Mouse (Mus musculus) stomach, postnatal 0 days (tissue): ENCODE data around the gene Nfyb.

Experiments
- CTCF ChIP-seq: IDR thresholded peaks from 2 replicates; pipeline ENCODE4 v1.5.1; 2016; ENCODE audit warnings: antibody characterized with exemption, low read depth, mild to moderate bottlenecking, moderate library complexity
- EP300 ChIP-seq: optimal IDR thresholded peaks from 2 replicates; pipeline ENCODE3; 2016; ENCODE audit warnings: antibody characterized with exemption

DNA sequence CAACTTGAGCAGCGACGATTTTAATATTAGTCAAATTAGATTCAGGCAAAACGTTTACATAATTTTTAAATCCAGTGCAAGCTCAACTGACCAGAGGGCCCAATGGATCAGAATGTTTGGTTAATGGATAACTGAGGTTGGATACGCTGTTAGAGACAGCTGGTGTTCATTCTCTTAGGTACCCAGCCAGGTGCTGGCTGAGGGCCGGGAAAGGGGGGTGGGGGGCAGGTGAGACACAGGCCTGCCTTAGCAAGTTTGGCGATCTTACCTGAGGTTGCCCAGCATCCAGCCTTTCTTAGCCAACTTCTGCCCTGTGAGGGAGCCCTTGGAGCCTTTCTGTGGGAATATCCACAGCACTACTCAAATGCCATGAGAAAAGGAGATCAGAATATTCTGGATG, 41.2 kb upstream of the Nfyb start:
- TF ChIP-seq CTCF (no peak), EP300 (no peak)
